Comparison of ENCODE assay signal across 24 mouse cellular contexts in genomic region chr9:20886563-20886962, GRCm38 (mm10). TPM values are rescaled to one million over a fixed set of nuclear protein-coding genes. Genes with fewer than 3 reads are reported as not detected.
DNase-seq lines count a peak whose midpoint lies in the region; ATAC-seq and TF ChIP-seq lines count a peak whose summit lies in the region.
"Had no signal": no experiment of that assay in that cellular context is flagged by ENCODE, and none has a peak within 500 bp of the region (broad histone marks: within the 10 kb centered on the region; RNA-seq: fewer than 3 reads in every experiment).

No protein-coding gene starts in this region.

- DNase-seq in cerebellum, adult 11-12 months, result peak; percentile 47
- no peak for DNase-seq in cerebellum, postnatal 36 days
- no peak for DNase-seq in gastrocnemius, adult 2 months
- DNase-seq in gastrocnemius, adult 8-10 months (ENCODE audit: low spot score in 2 of 2), result no peak
- no peak for DNase-seq in hindbrain, postnatal 0 days (ENCODE audit: low spot score)
- DNase-seq in hindbrain, embryonic 11.5 days (ENCODE audit: low spot score), result no peak
- DNase-seq in testis, postnatal 14 days (ENCODE audit: low spot score), result no peak
- DNase-seq: adrenal gland, adult 8-10 months; adrenal gland, postnatal 14 days; adrenal gland, postnatal 36 days; B cell, adult 2 months; cerebellum, adult 18-20 months; cerebellum, adult 8-10 months; embryo, embryonic 11 days had no signal

- H3K27ac ChIP-seq in gastrocnemius, adult 2 months, result peak overlapping the region; percentile 99; the same call in 1 of the 2 replicates
- peak overlapping the region; percentile 96; the same call in 1 of the 2 replicates for H3K27ac ChIP-seq in hindbrain, postnatal 0 days
- no peak overlapping the region for H3K27ac ChIP-seq in hindbrain, embryonic 11.5 days (ENCODE audit: low read depth, low read length)
- H3K27ac ChIP-seq in testis, adult 2 months (ENCODE audit: control insufficient read depth, insufficient read depth, low read depth, low read length), result 0 out of 2 replicates have a peak overlapping the region, but pooled peaks have one; percentile 30
- H3K27ac ChIP-seq: forebrain, embryonic 12.5 days had no signal

- WGBS in hindbrain, postnatal 0 days, result 95% methylated on average over 2 of the region's 2 CpGs
- WGBS in hindbrain, embryonic 11.5 days, result 89% methylated on average over 2 of the region's 2 CpGs

- H3K4me2 ChIP-seq in hindbrain, postnatal 0 days (ENCODE audit: low read depth, low read length), result no peak overlapping the region
- no peak overlapping the region for H3K4me2 ChIP-seq in hindbrain, embryonic 11.5 days (replicated peaks; ENCODE audit: low read depth, low read length)
- H3K4me2 ChIP-seq: embryonic facial prominence, embryonic 15.5 days had no signal

- H3K4me1 ChIP-seq in hindbrain, postnatal 0 days (ENCODE audit: insufficient read depth, low read length), result no peaks in the 10 kb centered on the region
- H3K4me1 ChIP-seq in hindbrain, embryonic 11.5 days (replicated peaks; ENCODE audit: control insufficient read depth, insufficient read depth, low read length), result no peaks in the 10 kb centered on the region; the same call in 1 of the 2 replicates
- peaks cover 9% of the 10 kb centered on the region for H3K4me1 ChIP-seq in testis, adult 2 months (ENCODE audit: control insufficient read depth, insufficient read depth, low read length)

- ATAC-seq in hindbrain, postnatal 0 days, result no peak
- ATAC-seq in hindbrain, embryonic 11.5 days (ENCODE audit: low FRiP score), result no peak
- ATAC-seq: activated CD4-positive, CD25-positive, alpha-beta regulatory T cell, adult 4 months; CD4-positive, CD25-positive, alpha-beta regulatory T cell, adult 4 months; forebrain, embryonic 14.5 days; forebrain, embryonic 16.5 days; Patski had no signal

- no peaks in the 10 kb centered on the region for H3K27me3 ChIP-seq in hindbrain, postnatal 0 days (ENCODE audit: insufficient read depth, low read length)
- H3K27me3 ChIP-seq in hindbrain, embryonic 11.5 days (ENCODE audit: control insufficient read depth, insufficient read depth, low read length), result no peaks in the 10 kb centered on the region
- H3K27me3 ChIP-seq in testis, adult 2 months (ENCODE audit: control insufficient read depth, insufficient read depth, low read length), result no peaks in the 10 kb centered on the region
- H3K27me3 ChIP-seq: CH12.LX; embryonic facial prominence, embryonic 13.5 days; embryonic facial prominence, embryonic 15.5 days; forebrain, embryonic 12.5 days; Patski had no signal

- TF ChIP-seq CTCF in gastrocnemius, adult 2 months (IDR thresholded peaks at IDR 0.05), result no peak
- no peak for TF ChIP-seq CTCF in hindbrain, postnatal 0 days (IDR thresholded peaks at IDR 0.05; ENCODE audit: low read depth)
- TF ChIP-seq CTCF in testis, adult 2 months (IDR thresholded peaks at IDR 0.05; ENCODE audit: control insufficient read depth, insufficient read depth, insufficient replicate concordance, low read depth, low read length), result no peak

- intact Hi-C loops in gastrocnemius, adult 2 months (cut with DNase I), result loop anchor here (5.0 kb wide), 1 partner anchor 116 kb away; the partner anchor contains the start of gene Mrpl4

- H3K9ac ChIP-seq in hindbrain, postnatal 0 days (replicated peaks; ENCODE audit: low read length), result no peak overlapping the region
- H3K9ac ChIP-seq in hindbrain, embryonic 11.5 days (ENCODE audit: low read depth, low read length), result no peak overlapping the region
- H3K9ac ChIP-seq: embryonic facial prominence, embryonic 13.5 days; embryonic facial prominence, embryonic 15.5 days; forebrain, embryonic 12.5 days had no signal

- TF ChIP-seq POLR2A in testis, adult 2 months (IDR thresholded peaks at IDR 0.05; ENCODE audit: control insufficient read depth, low read depth, low read length), result no peak

- H3K9me3 ChIP-seq in hindbrain, postnatal 0 days (ENCODE audit: low read length), result no peaks in the 10 kb centered on the region
- H3K9me3 ChIP-seq in hindbrain, embryonic 11.5 days (ENCODE audit: control insufficient read depth, low read length), result no peaks in the 10 kb centered on the region
- H3K9me3 ChIP-seq: embryonic facial prominence, embryonic 15.5 days had no signal

- no peak overlapping the region for H3K4me3 ChIP-seq in gastrocnemius, adult 2 months
- no peak overlapping the region for H3K4me3 ChIP-seq in hindbrain, postnatal 0 days (ENCODE audit: low read length)
- no peak overlapping the region for H3K4me3 ChIP-seq in hindbrain, embryonic 11.5 days (ENCODE audit: low read depth, low read length)
- peak overlapping the region; percentile 43 for H3K4me3 ChIP-seq in testis, adult 2 months (ENCODE audit: control insufficient read depth, low read depth, low read length)
- H3K4me3 ChIP-seq: embryonic facial prominence, embryonic 13.5 days; embryonic facial prominence, embryonic 15.5 days; forebrain, embryonic 12.5 days had no signal

- peaks cover 24% of the 10 kb centered on the region for H3K36me3 ChIP-seq in hindbrain, postnatal 0 days (ENCODE audit: insufficient read depth, low read length)
- peaks cover 18% of the 10 kb centered on the region; the same call in 1 of the 2 replicates for H3K36me3 ChIP-seq in hindbrain, embryonic 11.5 days (ENCODE audit: control insufficient read depth, insufficient read depth, low read length)
- peaks cover 3% of the 10 kb centered on the region for H3K36me3 ChIP-seq in testis, adult 2 months (ENCODE audit: control insufficient read depth, insufficient read depth, low read length)

RNA-seq across cellular contexts. Expression of gene Ppan, which starts 1.4 kb away (rescaled TPM):
- total RNA-seq in gastrocnemius, adult 2 months (2021), result 1 to 10 TPM; 7.9 to 8.6 TPM
- 10 to 100 TPM in 1 of 4 experiments, 1 to 10 TPM in 3; 6.8 to 10.9 (median 8.3) TPM for total RNA-seq in gastrocnemius, adult 8-10 months (2022)
- 45.4 and 57.4 TPM in 2 replicates for total RNA-seq in hindbrain, postnatal 0 days (2014; rRNA removed)
- polyA plus RNA-seq in hindbrain, postnatal 0 days (2015; fragmentation: Nextera tagmentation; extraction: Ambion mirVana), result 36.8 and 44.1 TPM in 2 replicates
- 55.9 and 57.8 TPM in 2 replicates for polyA plus RNA-seq in hindbrain, embryonic 11.5 days (2014; fragmentation: Nextera tagmentation; extraction: Ambion mirVana)
- polyA plus RNA-seq in testis, adult 2 months (2012; rRNA removed), result 28.4 and 32.2 TPM in 2 replicates

RNA-seq across cellular contexts. Expression of gene Angptl6, which starts 7.0 kb away (rescaled TPM):
- 1 to 10 TPM; 5.1 to 7.0 TPM for total RNA-seq in gastrocnemius, adult 2 months (2021)
- total RNA-seq in gastrocnemius, adult 8-10 months (2022), result 1 to 10 TPM; 6.5 to 7.6 (median 7.1) TPM
- total RNA-seq in hindbrain, postnatal 0 days (2014; rRNA removed), result 10.9 and 12.1 TPM in 2 replicates
- polyA plus RNA-seq in hindbrain, postnatal 0 days (2015; fragmentation: Nextera tagmentation; extraction: Ambion mirVana), result 10.9 and 11.1 TPM in 2 replicates
- 4.3 and 4.9 TPM in 2 replicates for polyA plus RNA-seq in hindbrain, embryonic 11.5 days (2014; fragmentation: Nextera tagmentation; extraction: Ambion mirVana)
- polyA plus RNA-seq in testis, adult 2 months (2012; rRNA removed), result 0.88 and 1.1 TPM in 2 replicates

RNA-seq across cellular contexts. Expression of gene Eif3g, which starts 11.9 kb away (rescaled TPM):
- total RNA-seq in gastrocnemius, adult 2 months (2021), result 100 to 1,000 TPM in 1 of 2 experiments, 10 to 100 TPM in 1; 97.0 to 102 TPM
- 100 to 1,000 TPM in 3 of 4 experiments, 10 to 100 TPM in 1; 95.7 to 105 (median 102) TPM for total RNA-seq in gastrocnemius, adult 8-10 months (2022)
- 76.1 and 79.5 TPM in 2 replicates for total RNA-seq in hindbrain, postnatal 0 days (2014; rRNA removed)
- 225 and 236 TPM in 2 replicates for polyA plus RNA-seq in hindbrain, postnatal 0 days (2015; fragmentation: Nextera tagmentation; extraction: Ambion mirVana)
- 342 and 364 TPM in 2 replicates for polyA plus RNA-seq in hindbrain, embryonic 11.5 days (2014; fragmentation: Nextera tagmentation; extraction: Ambion mirVana)
- 223 and 282 TPM in 2 replicates for polyA plus RNA-seq in testis, adult 2 months (2012; rRNA removed)

RNA-seq across cellular contexts. Expression of gene A230050P20Rik, which starts 18.1 kb away (rescaled TPM):
- total RNA-seq in gastrocnemius, adult 2 months (2021), result 1 to 10 TPM; 2.1 to 2.3 TPM
- total RNA-seq in gastrocnemius, adult 8-10 months (2022), result 1 to 10 TPM in 3 of 4 experiments, under 1 TPM in 1; 0.53 to 2.7 (median 1.5) TPM
- total RNA-seq in hindbrain, postnatal 0 days (2014; rRNA removed), result 22.8 and 26.0 TPM in 2 replicates
- 32.7 and 34.1 TPM in 2 replicates for polyA plus RNA-seq in hindbrain, postnatal 0 days (2015; fragmentation: Nextera tagmentation; extraction: Ambion mirVana)
- polyA plus RNA-seq in hindbrain, embryonic 11.5 days (2014; fragmentation: Nextera tagmentation; extraction: Ambion mirVana), result 0.59 and 0.97 TPM in 2 replicates
- polyA plus RNA-seq in testis, adult 2 months (2012; rRNA removed), result 2.6 and 3.1 TPM in 2 replicates
